Mouse (Mus musculus): Measurements from ENCODE around the gene Bpifa5.

- TF ChIP-seq CTCF (IDR thresholded peaks at IDR 0.05; ENCODE audit: low read depth): no peak
- TF ChIP-seq EP300 (IDR thresholded peaks at IDR 0.05; ENCODE audit: low read depth): no peak
These were observed 6.8 kb downstream of the Bpifa5 start for GRCm38 (mm10) chr2:154169172-154169571.
